Mouse (Mus musculus): ENCODE results near the gene Slc6a17.

DNA sequence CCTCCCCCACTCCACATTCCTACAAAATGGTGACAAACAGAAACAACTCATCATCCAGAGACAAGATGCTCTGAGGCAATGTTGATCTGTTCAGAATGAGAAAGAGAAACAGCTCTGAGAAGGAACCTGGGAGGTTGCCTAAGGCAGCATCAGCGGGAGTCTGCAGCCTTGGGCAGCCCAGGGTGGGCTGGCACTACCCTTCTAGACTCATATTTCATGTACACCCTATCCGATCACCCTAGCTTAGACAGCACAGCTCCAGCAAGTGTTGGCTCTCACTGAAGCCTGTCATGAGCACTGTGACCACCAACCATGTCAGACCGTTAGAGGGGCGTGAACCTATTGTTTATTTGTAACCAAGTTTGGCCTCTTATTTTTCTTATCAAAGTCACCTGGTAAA lies 63.5 kb downstream of the Slc6a17 start:
- TF ChIP-seq CTCF (IDR thresholded peaks at IDR 0.05; ENCODE audit: low read depth) (no peak), EP300 (IDR thresholded peaks at IDR 0.05; ENCODE audit: low read depth) (no peak)

All from liver, postnatal 0 days (tissue).